Mouse (Mus musculus) adrenal gland, postnatal 25 days (tissue): Measurements from ENCODE around the gene Tmem179b. TPM values are rescaled to one million over a fixed set of nuclear protein-coding genes. Genes with fewer than 3 reads are reported as not detected.

Experiments used
- DNase-seq: peaks from one replicate; pipeline ENCODE4 v3.0.0; 2021; ENCODE audit warnings: mixed read lengths
- total RNA-seq: library from RNA; stranded (reverse); gene quantifications from 2 replicates; pipeline ENCODE4 v1.2.3, GENCODE M21; 2021

Gene Tmem179b
- total RNA-seq, 1 experiment from 2014 or later = 75.9 TPM

DNA sequence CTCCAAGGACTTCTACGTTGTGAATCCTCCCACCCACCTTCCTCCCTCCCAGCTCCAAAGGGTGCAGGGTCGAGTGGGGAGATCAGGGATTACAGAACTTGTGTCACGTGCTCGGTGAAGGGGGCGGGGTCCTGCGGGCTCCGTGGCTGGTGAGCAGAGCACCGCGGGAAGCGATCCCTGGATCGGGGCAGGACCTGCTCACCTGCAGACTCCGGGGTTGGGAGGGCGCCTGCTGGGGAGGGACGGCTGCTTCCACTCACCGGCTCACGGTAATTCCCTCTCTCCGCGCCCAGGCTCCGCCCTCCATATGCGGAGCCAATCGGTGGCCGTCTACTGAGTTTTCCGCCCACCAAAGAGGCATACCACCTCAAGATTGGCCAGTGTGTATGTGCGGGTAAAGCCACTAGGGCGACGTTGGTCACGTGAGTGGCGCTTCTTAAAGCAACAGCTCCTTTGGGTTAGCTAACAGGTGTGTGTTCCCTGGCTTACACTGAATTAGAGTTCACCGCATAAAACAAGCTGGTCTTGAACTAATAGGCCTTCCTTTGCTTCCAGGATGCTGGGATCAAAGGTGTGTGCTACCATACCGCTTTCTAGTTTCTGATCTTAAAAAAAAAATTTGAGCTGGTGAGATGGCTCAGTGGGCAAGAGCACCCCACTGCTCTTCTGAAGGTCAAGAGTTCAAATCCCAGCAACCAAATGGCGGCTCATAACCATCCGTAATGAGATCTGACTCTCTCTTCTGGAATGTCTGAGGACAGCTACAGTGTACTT is 11.9 kb upstream of the Tmem179b start, which contains the start of gene Taf6l:
TSS of gene Taf6l (minus strand) at position 410 of the 774 bp plus-strand sequence.
- peak; percentile 86 for DNase-seq

GRCm38 (mm10) chr19:8774951-8775421 is 719 bp upstream of the Tmem179b start:
- peak; percentile 33 for DNase-seq

GRCm38 (mm10) chr19:8773409-8773808 is 858 bp downstream of the Tmem179b start:
- no peak for DNase-seq

DNA sequence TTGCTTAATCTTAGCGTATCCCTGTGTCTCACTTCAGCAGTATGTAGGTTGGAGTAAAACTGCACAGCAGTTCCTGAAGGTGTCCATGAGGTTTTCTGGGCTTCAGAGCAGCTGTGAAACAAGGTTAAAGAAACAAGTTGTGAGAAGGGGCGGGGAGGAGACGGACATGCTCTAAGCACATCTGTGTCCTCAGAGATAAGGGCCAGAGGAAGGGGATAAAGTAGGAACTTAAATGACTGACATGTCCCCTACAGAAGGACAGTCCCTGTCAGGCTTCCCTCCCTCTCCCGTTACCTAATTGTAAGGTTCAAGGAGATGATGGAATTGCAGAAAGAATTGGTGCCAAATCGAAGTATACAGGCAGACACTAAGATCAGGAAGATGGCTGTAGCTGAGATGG is 1.3 kb downstream of the Tmem179b start:
- no peak for DNase-seq

GRCm38 (mm10) chr19:8770567-8771270 is 3.5 kb downstream of the Tmem179b start, which contains the start of gene Tmem223:
Gene Tmem223, plus strand, starts transcription at chr19:8770996.
- DNase-seq = peak; percentile 82

- no peak for DNase-seq
Measured at GRCm38 (mm10) chr19:8765562-8765961, 8.7 kb downstream of the Tmem179b start.

- DNase-seq = no peak
Measured at GRCm38 (mm10) chr19:8763276-8763675, 11.0 kb downstream of the Tmem179b start.

DNA sequence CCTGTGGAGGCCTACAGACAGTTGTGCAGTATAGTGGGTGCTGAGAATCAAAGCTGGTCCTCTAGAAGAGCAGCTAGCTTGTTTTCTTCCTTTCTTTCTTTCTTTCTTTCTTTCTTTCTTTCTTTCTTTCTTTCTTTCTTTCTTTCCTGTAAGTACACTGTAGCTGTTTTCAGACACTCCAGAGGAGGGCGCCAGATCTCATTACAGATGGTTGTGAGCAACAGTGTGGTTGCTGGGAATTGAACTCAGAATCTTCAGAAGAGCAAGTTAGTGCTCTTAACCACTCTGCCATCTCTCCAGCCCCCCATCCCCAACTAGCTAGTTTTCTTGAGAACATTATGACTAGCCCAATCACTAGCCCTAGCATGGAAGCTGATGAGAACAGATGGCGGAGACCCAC is 13.5 kb downstream of the Tmem179b start:
- no peak for DNase-seq

DNA sequence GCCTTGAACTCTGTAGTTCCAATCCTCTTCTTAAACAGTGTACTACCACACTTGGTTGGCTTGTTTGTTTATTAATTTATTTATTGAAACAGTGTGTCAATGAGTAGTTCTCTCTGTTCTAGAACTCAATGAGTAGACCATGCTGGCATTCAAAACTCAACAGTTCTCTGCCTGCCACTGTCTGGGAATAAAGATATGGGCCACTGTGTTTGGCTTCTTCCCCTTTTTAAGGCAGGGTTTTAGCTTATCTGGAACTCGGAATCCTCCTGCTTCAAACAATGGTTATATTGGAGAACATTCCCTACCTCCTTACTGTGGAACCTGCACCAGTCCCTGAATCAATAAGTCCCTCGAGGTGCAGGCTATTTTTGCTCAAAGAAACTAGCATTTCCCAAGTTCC is 15.4 kb downstream of the Tmem179b start:
- no peak for DNase-seq

- no peak for DNase-seq
Measured at GRCm38 (mm10) chr19:8757471-8757998, 16.7 kb downstream of the Tmem179b start.

- peak; percentile 96 for DNase-seq
Measured at GRCm38 (mm10) chr19:8756635-8757387, 17.5 kb downstream of the Tmem179b start, which contains the start of gene Nxf1. Gene Nxf1, plus strand, starts transcription at chr19:8757073.

DNA sequence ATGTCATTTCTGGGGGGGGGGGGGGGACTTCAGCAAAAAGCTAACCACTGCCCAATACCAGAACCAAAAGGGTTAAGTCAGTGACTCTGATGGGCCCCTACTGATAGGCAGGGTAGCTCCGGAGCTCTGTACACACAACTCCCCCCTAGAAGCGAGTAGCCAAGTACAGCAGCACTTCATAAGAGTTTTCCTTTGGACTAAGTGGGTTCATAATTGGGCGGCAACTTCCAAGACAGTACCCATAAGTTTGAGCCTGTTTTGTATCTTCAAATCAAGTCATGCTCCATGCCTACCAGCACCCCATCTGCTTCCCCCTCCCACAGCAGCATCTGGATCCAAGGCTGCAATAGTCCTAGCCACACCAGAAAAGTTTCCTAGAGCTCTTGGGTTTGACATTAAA is 18.6 kb downstream of the Tmem179b start:
- DNase-seq = no peak

DNA sequence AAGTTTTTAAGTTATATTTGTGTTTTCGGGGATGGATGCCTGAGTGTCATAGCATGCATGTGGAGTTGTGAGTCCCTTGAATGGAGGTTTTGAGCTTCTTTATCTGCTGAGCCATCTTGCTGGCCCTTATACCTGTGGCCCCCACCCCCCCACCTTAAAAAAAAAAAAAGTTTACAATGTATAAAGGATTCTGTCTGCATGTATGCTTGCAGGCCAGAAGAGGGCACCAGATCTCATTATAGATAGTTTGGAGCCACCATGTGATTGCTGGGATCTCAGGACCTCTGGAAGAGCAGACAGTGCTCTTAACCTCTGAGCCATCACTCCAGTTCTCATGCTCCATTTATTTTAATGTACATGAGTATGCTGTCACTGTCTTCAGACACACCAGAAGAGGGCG is 26.9 kb downstream of the Tmem179b start:
- no peak for DNase-seq

GRCm38 (mm10) chr19:8745382-8745781 is 28.9 kb downstream of the Tmem179b start:
- no peak for DNase-seq

DNA sequence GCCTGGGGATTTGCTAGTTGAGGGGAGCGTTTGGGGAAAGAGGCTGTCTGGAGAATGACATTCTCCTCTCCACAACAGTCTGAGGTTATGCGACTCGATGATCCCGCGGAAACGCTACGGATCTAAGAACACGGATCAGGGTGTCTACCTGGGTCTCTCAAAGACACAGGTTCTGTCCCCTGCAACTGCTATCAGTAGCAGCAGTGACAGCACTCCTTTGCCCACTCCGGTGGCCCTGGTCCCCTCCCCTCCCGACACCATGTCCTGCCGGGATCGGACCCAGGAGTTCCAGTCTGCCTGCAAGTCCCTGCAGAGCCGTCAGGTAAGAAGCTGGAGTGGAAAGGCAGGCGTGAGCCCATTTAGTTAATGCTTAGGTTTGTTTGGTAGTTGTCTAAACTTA is 32.1 kb downstream of the Tmem179b start:
- no peak for DNase-seq

DNA sequence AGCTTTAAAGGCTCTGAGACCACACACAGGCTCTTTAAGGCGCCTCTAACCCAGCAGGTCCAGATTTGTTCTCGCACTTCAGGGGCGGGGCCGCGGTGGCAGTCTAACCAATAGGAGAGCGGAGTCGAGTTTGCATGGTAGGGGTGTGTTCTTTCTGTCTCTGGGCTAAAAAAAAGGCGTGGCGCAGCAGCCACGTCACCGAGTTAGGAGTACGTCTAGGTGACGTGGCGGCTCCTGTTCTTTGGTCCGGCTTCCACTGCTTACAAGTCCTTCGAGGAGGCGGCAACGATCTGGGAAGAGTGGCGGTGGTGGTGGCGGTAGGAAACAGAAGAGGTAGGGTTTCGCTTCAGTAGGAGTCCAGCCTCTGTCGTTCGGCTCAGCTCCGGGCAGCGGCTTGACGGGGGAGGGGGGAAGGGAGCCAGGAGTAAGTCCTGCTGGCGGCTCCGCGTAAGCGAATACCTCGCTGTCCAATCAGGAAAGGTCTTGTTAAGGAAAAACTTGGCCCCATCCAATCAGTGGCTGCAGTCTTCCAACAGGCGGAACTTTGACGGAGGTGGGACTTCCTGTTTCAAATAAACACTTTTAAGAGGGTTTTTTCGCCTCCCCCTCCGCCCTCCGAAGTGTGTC is 32.9 kb downstream of the Tmem179b start, which contains the start of gene Stx5a:
TSS of gene Stx5a (plus strand) at position 171 of the 627 bp plus-strand sequence.
- DNase-seq = peak; percentile 94

- DNase-seq = no peak
Measured at GRCm38 (mm10) chr19:8740603-8741002, 33.7 kb downstream of the Tmem179b start, which contains the start of gene 1700092M07Rik. Gene 1700092M07Rik, plus strand, starts transcription at chr19:8740718.

- no peak for DNase-seq
Measured at GRCm38 (mm10) chr19:8739646-8740045, 34.6 kb downstream of the Tmem179b start.

- DNase-seq = no peak
Measured at GRCm38 (mm10) chr19:8738911-8739310, 35.4 kb downstream of the Tmem179b start.

DNA sequence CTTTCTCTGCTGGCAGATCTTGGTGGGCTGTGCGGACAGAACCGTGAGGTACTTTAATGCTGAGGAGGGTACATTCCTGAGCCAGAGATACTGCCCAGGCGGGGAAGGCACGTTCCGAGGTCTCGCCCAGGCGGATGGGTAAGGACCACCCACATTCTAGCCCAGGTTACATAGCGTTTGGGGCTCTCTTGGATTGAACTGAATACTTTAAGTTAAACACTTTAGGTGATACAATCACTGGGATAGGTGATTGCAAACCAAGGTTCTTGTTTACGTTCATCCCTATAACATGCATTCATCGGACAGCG is 38.2 kb downstream of the Tmem179b start:
- no peak for DNase-seq

GRCm38 (mm10) chr19:8735389-8736159 is 38.7 kb downstream of the Tmem179b start, which contains the start of gene Wdr74:
Gene Wdr74, plus strand, starts transcription at chr19:8735827.
- DNase-seq = peak; percentile 90
